ENCODE assay signal across 25 mouse cellular contexts in genomic region chr13:96684779-96685178, GRCm38 (mm10). TPM values are rescaled to one million over a fixed set of nuclear protein-coding genes. Genes with fewer than 3 reads are reported as not detected.
DNase-seq lines count a peak whose midpoint lies in the region; ATAC-seq and TF ChIP-seq lines count a peak whose summit lies in the region.
"Had no signal": no experiment of that assay in that cellular context is flagged by ENCODE, and none has a peak within 500 bp of the region (broad histone marks: within the 10 kb centered on the region; RNA-seq: fewer than 3 reads in every experiment).

No protein-coding gene starts in this region.

- DNase-seq in left cerebral cortex, postnatal 36 days (ENCODE audit: low spot score in 2 of 2) = peak; percentile 43 to 54
- DNase-seq in left cerebral cortex, adult 2 months (ENCODE audit: extremely low spot score in 1 of 2, low spot score in 2 of 2) = no peak
- peak; percentile 22 to 60 for DNase-seq in right cerebral cortex, postnatal 36 days (ENCODE audit: low spot score in 2 of 2)
- DNase-seq in right cerebral cortex, postnatal 14 days = no peak
- DNase-seq in cerebellum, postnatal 4 days (ENCODE audit: low spot score in 2 of 2) = no peak
- DNase-seq: adrenal gland, postnatal 14 days; cerebellum, adult 18-20 months; cerebellum, adult 9-11 months; cerebellum, postnatal 36 days; embryo, embryonic 11 days; gastrocnemius, postnatal 10 days; heart, adult 2 months; heart, postnatal 4 days had no signal

- no peak for ATAC-seq in heart, embryonic 13.5 days (ENCODE audit: extremely low read depth, insufficient number of reproducible peaks, low FRiP score, low TSS enrichment)
- no peak for ATAC-seq in heart, embryonic 11.5 days (replicated peaks; ENCODE audit: insufficient number of reproducible peaks, low FRiP score, low TSS enrichment)
- ATAC-seq: activated CD4-positive, CD25-positive, alpha-beta regulatory T cell, adult 4 months; forebrain, embryonic 14.5 days; hindbrain, embryonic 16.5 days; Patski had no signal

- no peak overlapping the region for H3K9ac ChIP-seq in heart, embryonic 13.5 days
- H3K9ac ChIP-seq in heart, embryonic 11.5 days (ENCODE audit: low read depth, low read length) = no peak overlapping the region
- H3K9ac ChIP-seq: embryonic facial prominence, embryonic 15.5 days; heart, embryonic 12.5 days; hindbrain, embryonic 12.5 days had no signal

- no peaks in the 10 kb centered on the region for H3K9me3 ChIP-seq in heart, embryonic 13.5 days
- H3K9me3 ChIP-seq in heart, embryonic 11.5 days (replicated peaks; ENCODE audit: control insufficient read depth, low read length) = no peaks in the 10 kb centered on the region
- H3K9me3 ChIP-seq: embryonic facial prominence, embryonic 15.5 days; forebrain, embryonic 10.5 days; heart, embryonic 12.5 days; hindbrain, embryonic 12.5 days had no signal

- TF ChIP-seq CTCF in left cerebral cortex, adult 2 months (IDR thresholded peaks at IDR 0.05) = no peak

- 56% methylated on average over 5 of the region's 5 CpGs for WGBS in heart, embryonic 13.5 days
- WGBS in heart, embryonic 11.5 days (ENCODE audit: insufficient replicate concordance) = 43% methylated on average over 5 of the region's 5 CpGs

- intact Hi-C loops in left cerebral cortex, postnatal 36 days (cut with DNase I) = no loop called here
- intact Hi-C loops in left cerebral cortex, adult 2 months (cut with DNase I) = loop anchor here (2.0 to 5.0 kb wide), 2 partner anchors 248 to 323 kb away; no protein-coding TSS in a partner anchor

- no peak overlapping the region for H3K27ac ChIP-seq in heart, embryonic 13.5 days (replicated peaks)
- no peak overlapping the region for H3K27ac ChIP-seq in heart, embryonic 11.5 days (ENCODE audit: low read depth, low read length)
- H3K27ac ChIP-seq in left cerebral cortex, adult 2 months = no peak overlapping the region
- H3K27ac ChIP-seq: embryonic facial prominence, embryonic 15.5 days; forebrain, embryonic 10.5 days; heart, adult 2 months; hindbrain, embryonic 12.5 days had no signal

- H3K4me2 ChIP-seq in heart, embryonic 13.5 days = peak overlapping the region; percentile 15; the same call in 1 of the 2 replicates
- H3K4me2 ChIP-seq in heart, embryonic 11.5 days = no peak overlapping the region
- H3K4me2 ChIP-seq: embryonic facial prominence, embryonic 15.5 days; heart, embryonic 12.5 days; hindbrain, embryonic 12.5 days had no signal

- no peaks in the 10 kb centered on the region for H3K36me3 ChIP-seq in heart, embryonic 13.5 days
- no peaks in the 10 kb centered on the region for H3K36me3 ChIP-seq in heart, embryonic 11.5 days (ENCODE audit: control insufficient read depth, insufficient read depth, low read length)
- H3K36me3 ChIP-seq: embryonic facial prominence, embryonic 15.5 days; forebrain, embryonic 10.5 days; heart, embryonic 12.5 days; hindbrain, embryonic 12.5 days had no signal

- H3K4me3 ChIP-seq in heart, embryonic 13.5 days = no peak overlapping the region
- H3K4me3 ChIP-seq in heart, embryonic 11.5 days (ENCODE audit: low read depth, low read length) = no peak overlapping the region
- no peak overlapping the region for H3K4me3 ChIP-seq in left cerebral cortex, adult 2 months
- H3K4me3 ChIP-seq: embryonic facial prominence, embryonic 15.5 days; erythroblast, embryonic 14.5 days; forebrain, embryonic 10.5 days; heart, adult 2 months; heart, embryonic 12.5 days; hindbrain, embryonic 12.5 days had no signal

- H3K27me3 ChIP-seq in heart, embryonic 13.5 days (replicated peaks) = no peaks in the 10 kb centered on the region
- no peaks in the 10 kb centered on the region for H3K27me3 ChIP-seq in heart, embryonic 11.5 days (ENCODE audit: control insufficient read depth, insufficient read depth, low read length)
- H3K27me3 ChIP-seq: CH12.LX; embryonic facial prominence, embryonic 15.5 days; heart, embryonic 12.5 days; hindbrain, embryonic 12.5 days had no signal

- peaks cover 6% of the 10 kb centered on the region; the same call in 1 of the 2 replicates for H3K4me1 ChIP-seq in heart, embryonic 13.5 days
- H3K4me1 ChIP-seq in heart, embryonic 11.5 days (ENCODE audit: control insufficient read depth, insufficient read depth, low read length) = peaks cover 4% of the 10 kb centered on the region; the same call in 1 of the 2 replicates
- H3K4me1 ChIP-seq: forebrain, embryonic 10.5 days; hindbrain, embryonic 12.5 days had no signal

RNA-seq across cellular contexts. Expression of gene Hmgcr, which starts 14.0 kb away (rescaled TPM):
- polyA plus RNA-seq in heart, embryonic 13.5 days (2015; fragmentation: Nextera tagmentation; extraction: Ambion mirVana) = 30.4 and 33.6 TPM in 2 replicates
- 51.3 and 69.5 TPM in 2 replicates for polyA plus RNA-seq in heart, embryonic 11.5 days (2014; fragmentation: Nextera tagmentation; extraction: Ambion mirVana)
- total RNA-seq in left cerebral cortex, postnatal 36 days (2021) = 100 to 1,000 TPM; 137 to 160 TPM
- total RNA-seq in left cerebral cortex, adult 2 months (2021) = 100 to 1,000 TPM; 157 to 159 TPM

Comparison
In these comparisons a context has a peak if more than half of its experiments do, and no peak if none do; other contexts are left out.
1. DNase-seq: peak in left cerebral cortex, postnatal 36 days (2 of 2) and right cerebral cortex, postnatal 36 days (2 of 2); none in left cerebral cortex, adult 2 months (0 of 2), right cerebral cortex, postnatal 14 days (single experiment) and cerebellum, postnatal 4 days (0 of 2).